Mouse (Mus musculus) hindbrain, embryonic 16.5 days (tissue): ENCODE data around the gene Wdr46. TPM values are rescaled to one million over a fixed set of nuclear protein-coding genes. Genes with fewer than 3 reads are reported as not detected.
"Not testable (repeated sequence)": the region's sequence is repeated elsewhere in the genome, so short reads cannot be mapped to it uniquely, and the experiment has no call there.

Source experiments
- ATAC-seq: fragments of 200-750 bp; cut with Nextera tagmentation; 2 replicates; pipeline ENCODE4 v1.8.0; 2017; ENCODE audit warnings: moderate TSS enrichment, moderate library complexity
- H3K27ac ChIP-seq: fragments of 300-500 bp; sonication (generic); 2 replicates; pipeline ENCODE4 v1.5.1; 2014; ENCODE audit warnings: low read depth, mild to moderate bottlenecking, control low read depth, low read length, moderate library complexity
- H3K27me3 ChIP-seq: fragments of 300-500 bp; sonication (generic); replicated peaks from 2 replicates; pipeline ENCODE4 v1.6.1; 2014; ENCODE audit warnings: low read length; ENCODE audit not compliant: control insufficient read depth, insufficient read depth
- H3K36me3 ChIP-seq: fragments of 300-500 bp; sonication (generic); 2 replicates; pipeline ENCODE4 v1.6.1; 2014; ENCODE audit warnings: mild to moderate bottlenecking, low read length, moderate library complexity, mixed read lengths; ENCODE audit not compliant: control insufficient read depth, insufficient read depth
- H3K4me1 ChIP-seq: fragments of 300-500 bp; sonication (generic); 2 replicates; pipeline ENCODE4 v1.6.1; 2014; ENCODE audit warnings: low read depth, low read length; ENCODE audit not compliant: control insufficient read depth, insufficient read depth
- H3K4me2 ChIP-seq: fragments of 300-500 bp; sonication (generic); 2 replicates; pipeline ENCODE4 v1.6.1; 2014; ENCODE audit warnings: mild to moderate bottlenecking, low read length, control low read depth, moderate library complexity
- H3K4me3 ChIP-seq: fragments of 300-500 bp; sonication (generic); 2 replicates; pipeline ENCODE4 v1.5.1; 2014; ENCODE audit warnings: mild to moderate bottlenecking, low read length, control low read depth, moderate library complexity
- H3K9ac ChIP-seq: fragments of 300-500 bp; sonication (generic); 2 replicates; pipeline ENCODE4 v1.6.1; 2014; ENCODE audit warnings: low read depth, mild to moderate bottlenecking, control low read depth, low read length, moderate library complexity
- H3K9me3 ChIP-seq: fragments of 300-500 bp; sonication (generic); 2 replicates; pipeline ENCODE4 v1.6.1; 2014; ENCODE audit warnings: mild to moderate bottlenecking, low read length, moderate library complexity; ENCODE audit not compliant: control insufficient read depth
- WGBS: fragments of 180-500 bp; shearing (Covaris S2); extraction: QIAGEN DNeasy Blood & Tissue Kit; methylation state at CpG from one replicate; pipeline ENCODE4 v1.1.7; 2014; 5-methylcytosine and 5-hydroxymethylcytosine counted together
- polyA plus RNA-seq: library from polyadenylated mRNA; unstranded; fragments of >200 nt; fragmentation: Nextera tagmentation; extraction: Ambion mirVana; gene quantifications from 2 replicates; pipeline ENCODE4 v1.2.1, GENCODE M21; 2015

Wdr46 gene
- polyA plus RNA-seq, 1 experiment from 2014 or later: 20.7 TPM

- Histone ChIP-seq H3K9me3 (no peaks in the 10 kb centered on the region), H3K4me2 (no peak overlapping the region), H3K9ac (no peak overlapping the region), H3K27ac (no peak overlapping the region), H3K4me3 (no peak overlapping the region), H3K4me1 (peaks cover 35% of the 10 kb centered on the region), H3K27me3 (no peaks in the 10 kb centered on the region), H3K36me3 (peaks cover 19% of the 10 kb centered on the region)
- ATAC-seq: no peak
- 90% methylated on average over 22 of the region's 22 CpGs for WGBS
These were observed 7.8 kb downstream of the Wdr46 start for GRCm38 (mm10) chr17:33948090-33948904.

GRCm38 (mm10) chr17:33948905-33949537 is 8.6 kb downstream of the Wdr46 start:
- no peak overlapping the region for H3K27ac ChIP-seq
- no peaks in the 10 kb centered on the region for H3K27me3 ChIP-seq
- H3K4me3 ChIP-seq: no peak overlapping the region
- H3K4me1 ChIP-seq: peaks cover 43% of the 10 kb centered on the region
- no peak overlapping the region for H3K9ac ChIP-seq
- H3K9me3 ChIP-seq: no peaks in the 10 kb centered on the region
- peaks cover 18% of the 10 kb centered on the region for H3K36me3 ChIP-seq
- H3K4me2 ChIP-seq: no peak overlapping the region
- WGBS: 92% methylated on average over 19 of the region's 19 CpGs
- no peak for ATAC-seq

GRCm38 (mm10) chr17:33950131-33950625 is 9.7 kb downstream of the Wdr46 start:
- Histone ChIP-seq H3K9ac (peak overlapping the region; percentile 73), H3K9me3 (no peaks in the 10 kb centered on the region), H3K4me2 (peak overlapping the region; percentile 93), H3K27ac (no peak overlapping the region), H3K27me3 (no peaks in the 10 kb centered on the region), H3K36me3 (peaks cover 18% of the 10 kb centered on the region), H3K4me1 (peaks cover 50% of the 10 kb centered on the region), H3K4me3 (peak overlapping the region; percentile 58)
- 66% methylated on average over 10 of the region's 10 CpGs for WGBS
- no peak for ATAC-seq

- H3K4me1 ChIP-seq: peaks cover 51% of the 10 kb centered on the region
- peak; percentile 83 for ATAC-seq
- peak within 1 kb of the TSS; percentile 93 for H3K4me2 ChIP-seq
- WGBS: 1% methylated on average over 45 of the region's 45 CpGs
- peaks cover 18% of the 10 kb centered on the region for H3K36me3 ChIP-seq
- peak within 1 kb of the TSS; percentile 58 for H3K4me3 ChIP-seq
- no peaks in the 10 kb centered on the region for H3K9me3 ChIP-seq
- H3K9ac ChIP-seq: peak within 1 kb of the TSS; percentile 73
- H3K27me3 ChIP-seq: no peaks in the 10 kb centered on the region
- H3K27ac ChIP-seq: peak within 1 kb of the TSS; percentile 92
These were observed 10.8 kb downstream of the Wdr46 start, which contains the start of gene B3galt4 for GRCm38 (mm10) chr17:33951021-33951946. TSS of gene B3galt4 (minus strand) at chr17:33951488.

GRCm38 (mm10) chr17:33952015-33952414 is 11.6 kb downstream of the Wdr46 start:
- WGBS: 77% methylated on average over 13 of the region's 13 CpGs
- not testable (repeated sequence) for H3K27me3 ChIP-seq, H3K9me3 ChIP-seq, H3K27ac ChIP-seq, ATAC-seq, H3K4me3 ChIP-seq
- Histone ChIP-seq H3K4me1 (peaks cover 56% of the 10 kb centered on the region), H3K36me3 (peaks cover 15% of the 10 kb centered on the region), H3K4me2 (peak overlapping the region; percentile 93), H3K9ac (peak overlapping the region; percentile 73; the same call in 1 of the 2 replicates)

GRCm38 (mm10) chr17:33952879-33953278 is 12.4 kb downstream of the Wdr46 start:
- Histone ChIP-seq H3K9ac (no peak overlapping the region), H3K4me2 (no peak overlapping the region), H3K27me3 (no peaks in the 10 kb centered on the region), H3K9me3 (no peaks in the 10 kb centered on the region), H3K4me3 (no peak overlapping the region), H3K36me3 (peaks cover 15% of the 10 kb centered on the region), H3K4me1 (peaks cover 59% of the 10 kb centered on the region), H3K27ac (no peak overlapping the region)
- ATAC-seq: no peak
- 81% methylated on average over 4 of the region's 4 CpGs for WGBS

- H3K4me3 ChIP-seq: no peak overlapping the region
- H3K27ac ChIP-seq: no peak overlapping the region
- no peak overlapping the region for H3K4me2 ChIP-seq
- H3K9me3 ChIP-seq: no peaks in the 10 kb centered on the region
- H3K27me3 ChIP-seq: no peaks in the 10 kb centered on the region
- H3K36me3 ChIP-seq: peaks cover 11% of the 10 kb centered on the region
- peaks cover 59% of the 10 kb centered on the region for H3K4me1 ChIP-seq
- no peak for ATAC-seq
- no peak overlapping the region for H3K9ac ChIP-seq
- WGBS: 89% methylated on average over 3 of the region's 3 CpGs
These were observed 12.8 kb downstream of the Wdr46 start for GRCm38 (mm10) chr17:33953310-33953709.

GRCm38 (mm10) chr17:33953961-33954565 is 13.6 kb downstream of the Wdr46 start:
- ATAC-seq: no peak
- peaks cover 59% of the 10 kb centered on the region for H3K4me1 ChIP-seq
- peak overlapping the region; percentile 79 for H3K4me3 ChIP-seq
- peak overlapping the region; percentile 88 for H3K4me2 ChIP-seq
- peak overlapping the region; percentile 86 for H3K9ac ChIP-seq
- no peaks in the 10 kb centered on the region for H3K9me3 ChIP-seq
- no peaks in the 10 kb centered on the region for H3K27me3 ChIP-seq
- H3K27ac ChIP-seq: no peak overlapping the region
- 35% methylated on average over 5 of the region's 5 CpGs for WGBS
- peaks cover 9% of the 10 kb centered on the region for H3K36me3 ChIP-seq
